Mouse (Mus musculus) erythroblast, embryonic 14.5 days (primary cell): ENCODE data around the gene Dscam.

Source experiments
- GATA1 ChIP-seq: IDR thresholded peaks from 2 replicates; pipeline ENCODE4 v1.6.1; 2012; ENCODE audit warnings: low read length, inconsistent platforms, mixed read lengths
- TAL1 ChIP-seq: IDR thresholded peaks from 3 replicates; pipeline ENCODE4 v1.6.1; 2012; ENCODE audit warnings: low read length, inconsistent platforms, mixed read lengths

- TF ChIP-seq GATA1 (no peak), TAL1 (no peak)
Observed at GRCm38 (mm10) chr16:96673191-96673847, 497.2 kb downstream of the Dscam start.
